Mouse (Mus musculus): ENCODE measurements around the gene Sfswap. TPM values are rescaled to one million over a fixed set of nuclear protein-coding genes. Genes with fewer than 3 reads are reported as not detected.

Gene Sfswap
- total RNA-seq (2023), result 143 TPM

GRCm38 (mm10) chr5:129500722-129501634, at the start of gene Sfswap:
Gene Sfswap, plus strand, starts transcription at chr5:129501221.

GRCm38 (mm10) chr5:129583761-129584582, 83.0 kb downstream of the Sfswap start, which contains the start of gene Mmp17:
Gene Mmp17, plus strand, starts transcription at chr5:129584169.

Other genes starting within 250 kb of the Sfswap start
- 0.95 TPM for gene Mmp17, start 82.9 kb downstream of the Sfswap start, total RNA-seq (2023)
- gene Zfp11, start 168.9 kb downstream of the Sfswap start, total RNA-seq (2023), result 1.1 TPM
- gene Sept14, start 207.3 kb downstream of the Sfswap start, total RNA-seq (2023), result not detected
- 44.2 TPM for gene Mrps17, start 214.3 kb downstream of the Sfswap start, total RNA-seq (2023)
- 29.2 TPM for gene Nipsnap2, start 223.8 kb downstream of the Sfswap start, total RNA-seq (2023)